Mouse (Mus musculus) bone marrow macrophage, adult 2 months (primary cell): Measurements from ENCODE around the gene Atp9a. TPM values are rescaled to one million over a fixed set of nuclear protein-coding genes. Genes with fewer than 3 reads are reported as not detected.

Source experiments
- H3K27ac ChIP-seq: 2 replicates; pipeline ENCODE4 v1.5.1; 2012; ENCODE audit warnings: low read depth, low read length; ENCODE audit not compliant: insufficient read depth
- H3K4me1 ChIP-seq: 2 replicates; pipeline ENCODE4 v1.6.1; 2012; ENCODE audit warnings: low read length; ENCODE audit not compliant: control insufficient read depth, insufficient read depth
- H3K4me3 ChIP-seq: 2 replicates; pipeline ENCODE4 v1.5.1; 2012; ENCODE audit warnings: mild to moderate bottlenecking, low read length, moderate library complexity; ENCODE audit not compliant: insufficient read depth
- CTCF ChIP-seq: IDR thresholded peaks from 2 replicates; pipeline ENCODE4 v1.5.1; 2012; ENCODE audit warnings: low read depth, mild to moderate bottlenecking, low read length, moderate library complexity
- POLR2A ChIP-seq: IDR thresholded peaks from 2 replicates; pipeline ENCODE4 v1.6.1; 2012; ENCODE audit warnings: mild to moderate bottlenecking, low read depth, low read length, borderline replicate concordance
- polyA plus RNA-seq: library from polyadenylated mRNA; stranded (reverse); fragments of >200 nt; gene quantifications from 2 replicates; pipeline ENCODE4 v1.2.4, GENCODE M21; 2012; ENCODE audit not compliant: missing spikeins, insufficient read depth, insufficient read length

Atp9a gene
- polyA plus RNA-seq, 1 experiment = 1.2 TPM

DNA sequence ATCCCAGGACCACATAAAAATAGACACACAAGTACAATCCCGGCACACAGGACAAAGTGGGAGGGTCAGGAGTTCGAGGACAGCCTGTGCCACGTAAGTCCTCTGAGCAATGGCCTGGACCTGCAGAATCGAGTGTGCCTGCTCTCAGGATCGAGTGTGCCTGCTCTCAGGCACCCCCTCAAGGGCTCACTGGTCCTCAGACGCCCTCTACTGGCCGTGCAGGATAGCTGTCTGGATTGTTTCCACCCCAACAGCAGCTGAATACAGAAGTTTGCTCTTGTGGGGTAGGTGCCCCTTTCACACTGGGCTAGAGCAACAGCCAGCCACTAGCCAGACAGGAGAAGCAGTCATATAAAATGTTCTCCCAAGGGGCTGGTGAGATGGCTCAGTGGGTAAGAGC is 90.5 kb downstream of the Atp9a start:
- H3K4me3 ChIP-seq = no peak overlapping the region
- no peak overlapping the region for H3K27ac ChIP-seq
- TF ChIP-seq CTCF (peak; percentile 62), POLR2A (no peak)
- H3K4me1 ChIP-seq = no peaks in the 10 kb centered on the region

- Histone ChIP-seq H3K4me3 (no peak overlapping the region), H3K4me1 (no peaks in the 10 kb centered on the region), H3K27ac (no peak overlapping the region)
- TF ChIP-seq CTCF (no peak), POLR2A (no peak)
Measured at GRCm38 (mm10) chr2:168648171-168648570, 94.0 kb downstream of the Atp9a start.

DNA sequence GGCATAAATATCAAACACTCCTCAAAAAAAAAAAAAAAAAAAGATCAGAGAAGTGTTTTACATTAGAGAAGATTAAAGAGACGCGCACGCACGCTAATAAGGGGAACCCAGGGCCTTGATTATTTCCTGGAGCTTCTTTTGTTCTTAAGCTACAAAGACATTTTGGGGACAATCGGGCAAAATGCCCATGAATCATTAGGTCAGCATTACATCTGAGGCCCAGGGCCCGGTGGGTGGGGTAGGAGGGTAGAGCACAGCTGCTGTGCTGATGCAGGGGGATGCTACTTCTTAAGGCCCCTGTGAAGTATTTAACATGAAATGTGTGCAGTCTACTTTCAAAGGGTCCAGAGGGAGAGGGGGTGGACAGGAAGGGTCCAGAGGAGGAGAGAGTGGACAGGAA is 97.4 kb downstream of the Atp9a start:
- Histone ChIP-seq H3K27ac (no peak overlapping the region), H3K4me1 (no peaks in the 10 kb centered on the region), H3K4me3 (no peak overlapping the region)
- TF ChIP-seq CTCF (no peak), POLR2A (no peak)

DNA sequence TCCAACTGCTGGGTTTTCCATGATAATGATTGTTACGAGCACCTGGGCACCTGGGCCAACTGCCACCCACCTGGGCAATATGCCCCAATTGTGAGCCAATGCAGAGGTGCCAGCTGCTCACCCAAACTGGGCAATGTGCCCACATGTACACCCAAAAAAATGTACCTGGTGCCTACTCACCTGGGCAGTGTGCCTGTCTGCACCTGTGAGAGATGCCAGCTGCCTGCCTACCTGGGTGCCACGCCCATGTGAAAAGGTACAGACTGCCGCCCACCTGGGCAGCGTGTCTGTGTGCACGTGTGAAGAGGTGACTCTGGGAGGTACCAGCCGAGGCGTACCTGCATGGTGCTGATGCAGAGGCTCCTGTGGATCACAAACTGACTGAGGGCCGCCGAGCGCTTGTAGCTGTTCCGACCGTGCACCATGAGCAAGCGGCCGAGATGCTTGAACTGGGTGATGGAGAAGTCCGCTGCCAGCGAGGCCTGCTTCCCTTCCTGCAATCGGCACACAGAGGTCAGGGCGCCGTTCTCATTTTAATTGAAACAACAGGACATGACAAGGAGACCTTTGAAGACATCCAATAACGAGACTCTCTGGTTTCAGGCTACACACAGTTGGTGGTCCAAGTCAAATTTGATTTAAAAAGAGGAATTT is 98.6 kb downstream of the Atp9a start:
- no peaks in the 10 kb centered on the region for H3K4me1 ChIP-seq
- TF ChIP-seq CTCF (no peak), POLR2A (no peak)
- H3K4me3 ChIP-seq = no peak overlapping the region
- no peak overlapping the region for H3K27ac ChIP-seq

DNA sequence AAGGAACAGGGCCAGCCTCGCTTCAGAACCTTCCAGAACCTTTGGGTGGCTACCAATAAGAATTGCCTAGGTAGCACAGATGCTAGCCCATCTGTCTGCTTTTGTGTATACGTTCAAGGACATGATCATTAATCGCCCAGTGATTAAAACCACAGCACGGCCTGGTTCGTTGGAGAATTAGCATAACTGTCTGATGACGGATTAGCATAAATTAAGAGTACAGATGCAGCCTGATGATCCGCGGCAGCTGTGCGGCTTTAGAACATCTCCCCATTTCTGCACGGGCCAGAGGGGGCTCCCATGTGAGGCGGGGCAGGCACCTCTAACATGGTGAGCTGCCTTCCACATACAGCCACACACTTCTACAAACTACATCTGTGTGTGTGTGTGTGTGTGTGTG is 100.0 kb downstream of the Atp9a start:
- no peak overlapping the region for H3K27ac ChIP-seq
- H3K4me3 ChIP-seq = no peak overlapping the region
- TF ChIP-seq POLR2A = no peak
- TF ChIP-seq CTCF = no peak
- no peaks in the 10 kb centered on the region for H3K4me1 ChIP-seq

DNA sequence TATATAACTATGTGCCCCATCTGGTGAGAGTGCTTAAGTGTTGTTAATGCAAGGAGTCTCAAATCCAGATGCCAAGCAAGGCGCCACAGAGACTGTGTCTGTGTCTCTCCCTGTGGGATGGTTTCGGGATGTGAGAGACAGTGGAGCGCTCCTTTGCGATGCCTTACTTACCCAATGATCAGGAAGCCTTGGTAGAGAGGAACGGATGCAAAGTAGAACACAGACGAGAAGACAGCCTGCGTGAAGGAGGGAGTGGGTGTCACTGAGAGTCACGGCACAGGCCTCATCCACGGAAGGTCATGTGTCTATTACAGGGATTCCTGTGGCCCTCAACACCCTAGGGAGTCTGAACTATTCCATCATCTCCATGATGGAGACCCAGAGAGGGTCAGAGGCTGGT is 101.7 kb downstream of the Atp9a start:
- Histone ChIP-seq H3K27ac (no peak overlapping the region), H3K4me1 (no peaks in the 10 kb centered on the region), H3K4me3 (no peak overlapping the region)
- no peak for TF ChIP-seq CTCF
- TF ChIP-seq POLR2A = no peak

GRCm38 (mm10) chr2:168634881-168635280 is 107.3 kb downstream of the Atp9a start:
- TF ChIP-seq CTCF (no peak), POLR2A (no peak)
- no peaks in the 10 kb centered on the region for H3K4me1 ChIP-seq
- no peak overlapping the region for H3K27ac ChIP-seq
- no peak overlapping the region for H3K4me3 ChIP-seq

DNA sequence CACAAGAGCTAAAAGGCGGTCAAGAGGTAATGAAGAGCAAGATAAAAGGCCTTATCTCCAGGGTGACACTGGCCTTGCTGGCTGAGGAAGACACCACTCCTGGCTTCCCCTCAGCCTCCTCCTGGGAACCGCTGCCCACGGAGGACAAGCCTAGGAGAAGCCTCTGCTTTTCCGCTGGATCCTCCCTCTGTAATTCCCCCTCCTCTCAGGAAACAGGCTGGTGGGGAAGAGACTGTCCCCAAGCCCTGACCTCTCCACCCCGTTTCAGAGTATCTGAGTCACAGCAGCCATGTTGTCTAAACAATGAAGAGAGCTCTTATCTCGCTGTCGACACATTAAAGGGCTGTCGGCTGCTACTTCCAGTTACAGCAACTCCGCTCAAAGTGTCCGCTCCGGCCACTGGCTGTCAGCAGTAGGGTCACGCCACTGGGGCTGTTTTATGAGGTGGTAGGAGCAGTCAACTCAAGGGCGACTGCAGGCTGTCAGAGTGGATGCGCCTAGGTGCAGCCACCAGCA is 108.8 kb downstream of the Atp9a start:
- H3K4me1 ChIP-seq = no peaks in the 10 kb centered on the region
- no peak overlapping the region for H3K27ac ChIP-seq
- TF ChIP-seq POLR2A = no peak
- no peak for TF ChIP-seq CTCF
- no peak overlapping the region for H3K4me3 ChIP-seq

DNA sequence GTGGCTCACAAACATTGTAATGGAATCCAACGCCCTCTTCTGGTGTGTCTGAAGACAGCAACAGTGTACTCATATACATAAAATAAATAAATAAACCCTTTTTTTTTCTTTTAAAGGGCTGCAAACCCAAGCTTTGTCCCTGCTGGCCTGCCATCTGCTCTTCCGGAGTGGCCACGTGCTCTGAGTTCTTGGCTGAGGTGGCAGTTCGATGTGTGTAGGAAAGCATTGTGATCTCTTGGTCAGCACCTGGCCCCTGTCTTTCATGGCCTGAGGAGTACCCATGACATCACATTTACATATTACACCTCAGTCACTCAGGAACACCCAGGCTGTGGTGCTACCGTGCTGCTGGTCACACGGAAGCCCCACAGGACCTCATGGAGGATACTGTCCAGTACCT is 109.7 kb downstream of the Atp9a start:
- Histone ChIP-seq H3K4me3 (no peak overlapping the region), H3K4me1 (no peaks in the 10 kb centered on the region), H3K27ac (no peak overlapping the region)
- TF ChIP-seq POLR2A = no peak
- no peak for TF ChIP-seq CTCF

- H3K4me3 ChIP-seq = no peak overlapping the region
- TF ChIP-seq CTCF (peak; percentile 88), POLR2A (no peak)
- no peak overlapping the region for H3K27ac ChIP-seq
- H3K4me1 ChIP-seq = peaks cover 7% of the 10 kb centered on the region
Measured at GRCm38 (mm10) chr2:168628787-168629186, 113.4 kb downstream of the Atp9a start.
